Mouse (Mus musculus): ENCODE data around the gene Ntm. TPM values are rescaled to one million over a fixed set of nuclear protein-coding genes. Genes with fewer than 3 reads are reported as not detected.
A peak's percentile ranks its signal among the peaks of the same experiment; 100 is the strongest.

The Ntm gene
- polyA plus RNA-seq, 1 experiment from 2014 or later, result 20.1 TPM

GRCm38 (mm10) chr9:29750371-29751014, 212.4 kb downstream of the Ntm start:
- no peak for ATAC-seq (ENCODE audit: insufficient number of reproducible peaks, insufficient read depth, low FRiP score, low TSS enrichment, low read depth)
- Histone ChIP-seq H3K9me3 (no peaks in the 10 kb centered on the region), H3K4me2 (peak overlapping the region; percentile 51), H3K36me3 (no peaks in the 10 kb centered on the region), H3K9ac (replicated peaks) (no peak overlapping the region; the same call in 1 of the 2 replicates), H3K4me1 (replicated peaks) (peaks cover 8% of the 10 kb centered on the region; the same call in 1 of the 2 replicates), H3K4me3 (replicated peaks) (peak overlapping the region; percentile 20), H3K27me3 (peaks cover 4% of the 10 kb centered on the region; the same call in 1 of the 2 replicates), H3K27ac (no peak overlapping the region)
- 16% methylated on average over 15 of the region's 15 CpGs for WGBS

GRCm38 (mm10) chr9:29748070-29748469, 214.9 kb downstream of the Ntm start:
- Histone ChIP-seq H3K36me3 (no peaks in the 10 kb centered on the region), H3K27ac (no peak overlapping the region), H3K4me3 (replicated peaks) (no peak overlapping the region), H3K4me1 (replicated peaks) (peaks cover 8% of the 10 kb centered on the region; the same call in 1 of the 2 replicates), H3K27me3 (peaks cover 4% of the 10 kb centered on the region; the same call in 1 of the 2 replicates), H3K9ac (replicated peaks) (no peak overlapping the region), H3K4me2 (no peak overlapping the region), H3K9me3 (no peaks in the 10 kb centered on the region)
- ATAC-seq (ENCODE audit: insufficient number of reproducible peaks, insufficient read depth, low FRiP score, low TSS enrichment, low read depth), result no peak
- WGBS, result 71% methylated on average over 4 of the region's 4 CpGs

- H3K4me1 ChIP-seq (replicated peaks), result no peaks in the 10 kb centered on the region
- H3K36me3 ChIP-seq, result no peaks in the 10 kb centered on the region
- H3K27me3 ChIP-seq, result no peaks in the 10 kb centered on the region
- no peak for ATAC-seq (ENCODE audit: insufficient number of reproducible peaks, insufficient read depth, low FRiP score, low TSS enrichment, low read depth)
- no peaks in the 10 kb centered on the region for H3K9me3 ChIP-seq
- no peak overlapping the region for H3K4me2 ChIP-seq
- no peak overlapping the region for H3K27ac ChIP-seq
- H3K9ac ChIP-seq (replicated peaks), result no peak overlapping the region
- H3K4me3 ChIP-seq (replicated peaks), result no peak overlapping the region
- 78% methylated on average over 9 of the region's 9 CpGs for WGBS
These were observed 224.0 kb downstream of the Ntm start for GRCm38 (mm10) chr9:29738835-29739526.

- H3K36me3 ChIP-seq, result no peaks in the 10 kb centered on the region
- no peak overlapping the region for H3K4me2 ChIP-seq
- H3K9me3 ChIP-seq, result no peaks in the 10 kb centered on the region
- no peak overlapping the region for H3K9ac ChIP-seq (replicated peaks)
- ATAC-seq (ENCODE audit: insufficient number of reproducible peaks, insufficient read depth, low FRiP score, low TSS enrichment, low read depth), result no peak
- no peaks in the 10 kb centered on the region for H3K27me3 ChIP-seq
- H3K4me1 ChIP-seq (replicated peaks), result peaks cover 16% of the 10 kb centered on the region; the same call in 1 of the 2 replicates
- H3K27ac ChIP-seq, result no peak overlapping the region
- H3K4me3 ChIP-seq (replicated peaks), result no peak overlapping the region
- WGBS, result 18% methylated on average over 3 of the region's 3 CpGs
These were observed 226.9 kb downstream of the Ntm start for GRCm38 (mm10) chr9:29736031-29736430.

GRCm38 (mm10) chr9:29732895-29733294, 230.0 kb downstream of the Ntm start:
- Histone ChIP-seq H3K9me3 (no peaks in the 10 kb centered on the region), H3K4me1 (replicated peaks) (peaks cover 16% of the 10 kb centered on the region; the same call in 1 of the 2 replicates), H3K4me2 (no peak overlapping the region), H3K4me3 (replicated peaks) (no peak overlapping the region), H3K27me3 (no peaks in the 10 kb centered on the region), H3K9ac (replicated peaks) (no peak overlapping the region), H3K27ac (no peak overlapping the region), H3K36me3 (no peaks in the 10 kb centered on the region)
- 64% methylated on average over 3 of the region's 3 CpGs for WGBS
- ATAC-seq (ENCODE audit: insufficient number of reproducible peaks, insufficient read depth, low FRiP score, low TSS enrichment, low read depth), result no peak

- Histone ChIP-seq H3K27ac (no peak overlapping the region), H3K36me3 (no peaks in the 10 kb centered on the region), H3K27me3 (no peaks in the 10 kb centered on the region), H3K4me3 (replicated peaks) (no peak overlapping the region), H3K4me1 (replicated peaks) (peaks cover 16% of the 10 kb centered on the region; the same call in 1 of the 2 replicates), H3K9ac (replicated peaks) (no peak overlapping the region), H3K4me2 (no peak overlapping the region), H3K9me3 (no peaks in the 10 kb centered on the region)
- 48% methylated on average over 3 of the region's 3 CpGs for WGBS
- no peak for ATAC-seq (ENCODE audit: insufficient number of reproducible peaks, insufficient read depth, low FRiP score, low TSS enrichment, low read depth)
These were observed 231.3 kb downstream of the Ntm start for GRCm38 (mm10) chr9:29731672-29732071.

GRCm38 (mm10) chr9:29727540-29728432, 235.2 kb downstream of the Ntm start:
- H3K9me3 ChIP-seq, result no peaks in the 10 kb centered on the region
- 79% methylated on average over 19 of the region's 19 CpGs for WGBS
- no peak overlapping the region for H3K4me2 ChIP-seq
- no peak overlapping the region for H3K27ac ChIP-seq
- peaks cover 11% of the 10 kb centered on the region; the same call in 1 of the 2 replicates for H3K4me1 ChIP-seq (replicated peaks)
- no peaks in the 10 kb centered on the region for H3K36me3 ChIP-seq
- no peak overlapping the region for H3K4me3 ChIP-seq (replicated peaks)
- no peak overlapping the region for H3K9ac ChIP-seq (replicated peaks)
- no peak for ATAC-seq (ENCODE audit: insufficient number of reproducible peaks, insufficient read depth, low FRiP score, low TSS enrichment, low read depth)
- H3K27me3 ChIP-seq, result no peaks in the 10 kb centered on the region

- Histone ChIP-seq H3K4me2 (no peak overlapping the region), H3K27ac (no peak overlapping the region), H3K36me3 (no peaks in the 10 kb centered on the region), H3K4me3 (replicated peaks) (no peak overlapping the region), H3K9me3 (no peaks in the 10 kb centered on the region), H3K9ac (replicated peaks) (no peak overlapping the region), H3K27me3 (no peaks in the 10 kb centered on the region), H3K4me1 (replicated peaks) (no peaks in the 10 kb centered on the region)
- WGBS, result 57% methylated on average over 1 of the region's 1 CpGs
- ATAC-seq (ENCODE audit: insufficient number of reproducible peaks, insufficient read depth, low FRiP score, low TSS enrichment, low read depth), result no peak
These were observed 241.5 kb downstream of the Ntm start for GRCm38 (mm10) chr9:29721461-29721860.

GRCm38 (mm10) chr9:29716795-29717194, 246.1 kb downstream of the Ntm start:
- Histone ChIP-seq H3K4me1 (replicated peaks) (no peaks in the 10 kb centered on the region), H3K4me2 (no peak overlapping the region), H3K9me3 (no peaks in the 10 kb centered on the region), H3K36me3 (no peaks in the 10 kb centered on the region), H3K9ac (replicated peaks) (no peak overlapping the region), H3K27me3 (no peaks in the 10 kb centered on the region), H3K4me3 (replicated peaks) (no peak overlapping the region), H3K27ac (no peak overlapping the region)
- no peak for ATAC-seq (ENCODE audit: insufficient number of reproducible peaks, insufficient read depth, low FRiP score, low TSS enrichment, low read depth)
- WGBS, result 51% methylated on average over 2 of the region's 2 CpGs

GRCm38 (mm10) chr9:29698276-29698675, 264.7 kb downstream of the Ntm start:
- Histone ChIP-seq H3K36me3 (no peaks in the 10 kb centered on the region), H3K9ac (replicated peaks) (no peak overlapping the region), H3K4me1 (replicated peaks) (no peaks in the 10 kb centered on the region; the same call in 1 of the 2 replicates), H3K27me3 (no peaks in the 10 kb centered on the region), H3K9me3 (no peaks in the 10 kb centered on the region), H3K4me2 (no peak overlapping the region), H3K4me3 (replicated peaks) (no peak overlapping the region), H3K27ac (no peak overlapping the region)
- 88% methylated on average over 4 of the region's 4 CpGs for WGBS
- ATAC-seq (ENCODE audit: insufficient number of reproducible peaks, insufficient read depth, low FRiP score, low TSS enrichment, low read depth), result no peak

- Histone ChIP-seq H3K9me3 (no peaks in the 10 kb centered on the region), H3K27ac (no peak overlapping the region), H3K27me3 (no peaks in the 10 kb centered on the region), H3K9ac (replicated peaks) (no peak overlapping the region), H3K4me1 (replicated peaks) (no peaks in the 10 kb centered on the region; the same call in 1 of the 2 replicates), H3K4me3 (replicated peaks) (no peak overlapping the region), H3K36me3 (no peaks in the 10 kb centered on the region), H3K4me2 (no peak overlapping the region)
- WGBS, result 37% methylated on average over 2 of the region's 2 CpGs
- no peak for ATAC-seq (ENCODE audit: insufficient number of reproducible peaks, insufficient read depth, low FRiP score, low TSS enrichment, low read depth)
These were observed 268.8 kb downstream of the Ntm start for GRCm38 (mm10) chr9:29694151-29694550.

Measured in limb, embryonic 12.5 days (tissue).